Mouse (Mus musculus) bone marrow macrophage, adult 2 months (primary cell): ENCODE results near the gene Sh3bgrl.

Experiments
- CTCF ChIP-seq: IDR thresholded peaks from 2 replicates; pipeline ENCODE4 v1.5.1; 2012; ENCODE audit warnings: low read depth, mild to moderate bottlenecking, low read length, moderate library complexity
- POLR2A ChIP-seq: IDR thresholded peaks from 2 replicates; pipeline ENCODE4 v1.6.1; 2012; ENCODE audit warnings: mild to moderate bottlenecking, low read depth, low read length, borderline replicate concordance

DNA sequence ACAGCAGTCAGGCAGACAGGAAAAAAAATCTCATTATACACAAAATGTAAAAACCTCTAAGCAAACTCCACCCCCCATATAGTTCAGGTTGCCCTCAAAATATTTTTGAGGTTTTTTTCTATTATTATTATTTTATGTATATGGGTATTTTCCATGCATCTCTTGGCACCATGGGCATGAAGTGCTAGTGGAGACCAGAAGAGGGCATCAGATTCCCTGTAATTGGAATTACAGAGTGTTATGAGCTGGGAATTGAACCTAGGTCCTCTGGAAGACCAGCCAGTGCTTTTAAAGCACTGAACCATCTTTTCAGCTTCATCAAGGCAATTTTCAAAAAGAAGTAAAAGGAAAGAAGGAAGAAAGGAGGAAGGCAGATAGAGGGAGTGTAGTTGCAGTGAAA is 8.1 kb upstream of the Sh3bgrl start:
- TF ChIP-seq POLR2A, result no peak
- no peak for TF ChIP-seq CTCF
